Mouse (Mus musculus) C2C12 (cell line): ENCODE results near the gene Slc7a15. TPM values are rescaled to one million over a fixed set of nuclear protein-coding genes. Genes with fewer than 3 reads are reported as not detected.

Experiments used
- H3K27me3 ChIP-seq: one replicate; pipeline ENCODE4 v1.6.1; 2011; ENCODE audit not compliant: control insufficient read depth, insufficient read depth, insufficient read length
- H3K36me3 ChIP-seq: one replicate; pipeline ENCODE4 v1.6.1; 2011; ENCODE audit not compliant: control insufficient read depth, insufficient read depth
- H3K4me3 ChIP-seq: one replicate; pipeline ENCODE4 v1.5.1; 2011; ENCODE audit warnings: mild to moderate bottlenecking, control low read depth; ENCODE audit not compliant: poor library complexity, insufficient read depth, severe bottlenecking
- H3K79me2 ChIP-seq: one replicate; pipeline ENCODE4 v1.6.1; 2011; ENCODE audit not compliant: control insufficient read depth, insufficient read depth
- H3K79me3 ChIP-seq: one replicate; pipeline ENCODE4 v1.6.1; 2011; ENCODE audit warnings: low read depth, control low read depth
- H3ac ChIP-seq: one replicate; pipeline ENCODE3; 2011; ENCODE audit warnings: low read depth; ENCODE audit not compliant: control insufficient read depth, insufficient read length
- CEBPB ChIP-seq: IDR thresholded peaks from one replicate; pipeline ENCODE4 v1.6.1; 2011; ENCODE audit warnings: low read depth, mild to moderate bottlenecking, control low read depth, moderate library complexity
- CTCF ChIP-seq: IDR thresholded peaks from one replicate; pipeline ENCODE4 v1.5.1; 2011; ENCODE audit not compliant: control insufficient read depth, insufficient read depth, insufficient read length
- FOSL1 ChIP-seq: IDR thresholded peaks from one replicate; pipeline ENCODE4 v1.8.0; 2011; ENCODE audit warnings: mild to moderate bottlenecking, low read length; ENCODE audit not compliant: poor library complexity, insufficient read depth, severe bottlenecking
- MAX ChIP-seq: IDR thresholded peaks from one replicate; pipeline ENCODE4 v1.6.1; 2011; ENCODE audit warnings: mild to moderate bottlenecking, control low read depth
- MYOD1 ChIP-seq: IDR thresholded peaks from one replicate; pipeline ENCODE4 v1.6.1; 2011; ENCODE audit warnings: low read depth; ENCODE audit not compliant: control insufficient read depth, insufficient read length
- MYOG ChIP-seq: IDR thresholded peaks from one replicate; pipeline ENCODE4 v1.6.1; 2011; ENCODE audit not compliant: control insufficient read depth, insufficient read length; ENCODE audit errors: extremely low read depth
- USF1 ChIP-seq: IDR thresholded peaks from one replicate; pipeline ENCODE4 v1.6.1; 2011; ENCODE audit warnings: low read depth, mild to moderate bottlenecking, control low read depth, moderate library complexity
- polyA plus RNA-seq: library from polyadenylated mRNA; unstranded; fragments of >200 nt; fragmentation: generic; extraction: Trizol; gene quantifications from one replicate; pipeline ENCODE4 v1.2.1, GENCODE M21; 2012; ENCODE audit warnings: missing spikeins

Gene Slc7a15
- polyA plus RNA-seq, 1 experiment = not detected

GRCm38 (mm10) chr12:8499001-8499870, 99.6 kb downstream of the Slc7a15 start:
- H3K4me3 ChIP-seq = peak overlapping the region; percentile 86
- peaks cover 17% of the 10 kb centered on the region for H3K36me3 ChIP-seq
- peak overlapping the region; percentile 66 for H3ac ChIP-seq
- peaks cover 29% of the 10 kb centered on the region for H3K79me3 ChIP-seq
- no peak for TF ChIP-seq MYOG
- no peak for TF ChIP-seq CTCF
- H3K27me3 ChIP-seq = no peaks in the 10 kb centered on the region
- peaks cover 38% of the 10 kb centered on the region for H3K79me2 ChIP-seq

GRCm38 (mm10) chr12:8498591-8499000, 100.3 kb downstream of the Slc7a15 start:
- TF ChIP-seq CTCF = no peak
- no peak for TF ChIP-seq MYOG
- no peak for TF ChIP-seq MYOD1
- TF ChIP-seq CEBPB = no peak
- TF ChIP-seq USF1 = no peak
- H3K36me3 ChIP-seq = peaks cover 17% of the 10 kb centered on the region
- peaks cover 38% of the 10 kb centered on the region for H3K79me2 ChIP-seq
- peak overlapping the region; percentile 86 for H3K4me3 ChIP-seq
- H3ac ChIP-seq = peak overlapping the region; percentile 66
- H3K27me3 ChIP-seq = no peaks in the 10 kb centered on the region
- peaks cover 29% of the 10 kb centered on the region for H3K79me3 ChIP-seq

GRCm38 (mm10) chr12:8498148-8498571, 100.7 kb downstream of the Slc7a15 start:
- TF ChIP-seq CTCF = no peak
- TF ChIP-seq MYOD1 = no peak
- no peak for TF ChIP-seq MYOG
- no peak for TF ChIP-seq USF1
- no peak for TF ChIP-seq FOSL1
- TF ChIP-seq MAX = no peak
- TF ChIP-seq CEBPB = no peak
- H3K4me3 ChIP-seq = peak overlapping the region; percentile 86
- H3K79me2 ChIP-seq = peaks cover 38% of the 10 kb centered on the region

GRCm38 (mm10) chr12:8497314-8497706, 101.6 kb downstream of the Slc7a15 start:
- H3K79me2 ChIP-seq = peaks cover 38% of the 10 kb centered on the region
- H3ac ChIP-seq = no peak overlapping the region
- no peaks in the 10 kb centered on the region for H3K27me3 ChIP-seq
- no peak for TF ChIP-seq MYOG
- no peak for TF ChIP-seq CEBPB
- no peak for TF ChIP-seq MAX
- H3K79me3 ChIP-seq = peaks cover 29% of the 10 kb centered on the region
- H3K36me3 ChIP-seq = peaks cover 17% of the 10 kb centered on the region
- H3K4me3 ChIP-seq = peak overlapping the region; percentile 86

More at GRCm38 (mm10) chr12:8498148-8498571, 100.7 kb downstream of the Slc7a15 start:
- Histone ChIP-seq H3K27me3 (no peaks in the 10 kb centered on the region), H3ac (peak overlapping the region; percentile 65), H3K36me3 (peaks cover 17% of the 10 kb centered on the region), H3K79me3 (peaks cover 29% of the 10 kb centered on the region)

GRCm38 (mm10) chr12:8496679-8497313, 102.1 kb downstream of the Slc7a15 start:
- peak overlapping the region; percentile 7 for H3K4me3 ChIP-seq
- peaks cover 29% of the 10 kb centered on the region for H3K79me3 ChIP-seq
- H3K79me2 ChIP-seq = peaks cover 38% of the 10 kb centered on the region
- no peak for TF ChIP-seq MYOG
- TF ChIP-seq FOSL1 = no peak
- TF ChIP-seq CEBPB = no peak
- no peak for TF ChIP-seq USF1
- TF ChIP-seq MAX = no peak
- TF ChIP-seq CTCF = no peak
- TF ChIP-seq MYOD1 = no peak
- H3ac ChIP-seq = no peak overlapping the region
- H3K27me3 ChIP-seq = no peaks in the 10 kb centered on the region
- H3K36me3 ChIP-seq = peaks cover 17% of the 10 kb centered on the region
